Mouse (Mus musculus): Measurements from ENCODE around the gene Nox4.

Gene Nox4

DNA sequence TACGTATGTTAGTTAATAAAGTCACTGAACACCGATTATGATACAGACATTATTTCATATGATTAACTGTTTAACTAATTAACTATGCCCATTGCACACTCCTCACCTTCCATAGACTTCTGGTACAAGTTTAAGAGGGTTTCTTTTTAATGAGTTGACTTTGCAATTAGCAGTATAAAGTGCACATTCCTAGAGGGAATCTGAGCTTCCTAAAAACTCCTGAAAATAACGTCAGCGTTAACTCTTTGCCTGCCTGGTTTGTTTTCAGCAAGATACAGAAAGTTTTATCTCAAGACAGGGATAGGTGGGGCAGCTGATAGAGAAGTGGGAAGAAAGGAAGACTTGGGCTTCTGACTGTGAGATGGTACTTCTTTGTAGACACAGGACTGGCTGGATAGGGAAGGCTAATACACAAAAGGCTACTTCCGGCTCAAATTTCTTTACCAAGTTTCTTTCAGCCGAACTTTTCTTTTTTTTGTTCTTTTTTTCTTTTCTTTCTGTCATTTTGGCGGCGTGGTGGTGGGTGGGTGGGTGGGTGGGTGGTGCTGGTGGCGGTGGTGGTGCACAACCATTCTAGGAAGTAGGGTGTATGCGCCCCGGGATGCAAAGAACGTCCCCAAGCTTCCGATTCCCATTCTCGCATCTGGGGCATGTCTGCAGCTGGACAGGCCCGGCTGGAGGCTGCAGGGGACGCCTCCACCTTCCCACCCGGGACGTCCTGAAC is at the start of gene Nox4:
Gene Nox4, plus strand, starts transcription at position 241 of the 724 bp plus-strand sequence.
- no peak for DNase-seq (ENCODE audit: low spot score)

DNA sequence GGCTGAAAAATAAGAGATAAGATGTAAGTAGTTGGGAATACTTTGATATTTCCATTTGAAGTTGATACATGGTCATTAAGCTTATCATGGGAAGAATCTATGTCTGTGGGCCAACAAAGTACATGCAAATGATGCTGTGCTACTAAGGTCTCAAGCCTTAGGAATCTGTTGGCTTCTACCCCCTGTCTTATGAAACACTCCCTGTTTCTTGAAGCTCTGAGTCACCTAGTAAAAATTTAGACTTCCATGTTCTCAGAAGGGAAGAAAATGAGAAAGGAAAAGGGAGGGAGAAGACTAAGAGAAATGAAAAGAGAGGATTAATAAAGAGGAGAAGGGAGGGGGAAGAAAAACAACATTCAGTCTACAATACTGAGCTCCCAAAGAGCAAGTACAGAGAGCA is 41.1 kb upstream of the Nox4 start:
- DNase-seq (ENCODE audit: low spot score) = no peak

DNA sequence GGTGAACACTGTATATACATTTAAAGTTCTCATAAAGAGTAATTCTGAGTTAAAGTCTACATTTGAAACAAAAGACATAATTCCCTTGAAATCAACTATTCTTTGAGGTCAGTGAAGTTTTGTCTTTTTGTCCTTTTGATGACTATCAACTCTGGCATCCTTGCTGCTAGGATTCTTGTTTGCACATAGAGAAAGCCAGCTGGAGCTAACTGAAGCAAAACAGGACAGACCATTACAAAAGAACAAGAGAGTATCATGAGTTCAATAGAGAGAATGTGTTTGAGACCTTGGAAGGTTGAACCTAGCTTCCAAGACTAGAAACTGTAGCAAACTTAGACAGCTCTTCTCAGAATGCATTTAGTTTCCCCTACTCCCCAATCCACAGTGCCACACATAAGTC is 24.2 kb upstream of the Nox4 start:
- DNase-seq (ENCODE audit: low spot score) = no peak

DNA sequence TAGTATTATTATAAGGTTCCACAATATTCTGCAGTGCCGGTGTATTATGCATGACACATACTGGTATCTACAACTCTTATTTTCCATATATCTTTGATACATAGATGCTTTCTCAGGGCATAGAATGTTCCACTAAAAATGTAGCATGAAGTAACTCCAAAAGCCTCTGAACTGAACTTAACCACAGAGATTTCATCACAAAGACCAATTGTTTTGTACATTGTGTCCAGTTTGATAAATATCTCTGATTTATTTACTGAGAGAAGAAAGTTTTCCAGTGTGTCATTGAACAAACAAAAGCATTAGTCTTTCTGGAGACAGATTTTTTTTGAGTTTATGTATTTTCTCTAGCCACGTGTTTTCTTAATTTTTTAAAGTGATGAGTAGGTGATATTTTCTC is 23.1 kb upstream of the Nox4 start:
- DNase-seq (ENCODE audit: low spot score) = no peak

DNA sequence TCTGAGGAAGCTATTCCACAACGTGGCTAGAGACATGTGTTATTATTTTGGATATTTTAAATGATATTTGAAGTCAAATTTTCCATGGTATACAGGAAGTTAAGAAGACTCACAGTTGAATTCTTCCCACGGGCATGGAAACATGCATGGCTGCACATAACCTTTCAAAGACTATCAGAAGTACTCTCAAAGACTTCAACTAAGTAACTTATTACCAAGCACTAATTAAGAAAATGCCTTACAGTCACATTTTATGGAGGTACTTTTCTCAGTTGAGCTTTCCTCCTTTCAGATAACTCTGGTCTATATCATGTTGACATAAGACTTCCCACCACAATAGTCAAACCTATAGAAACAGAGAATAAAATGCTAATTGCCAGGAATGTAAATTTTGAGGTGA is 20.3 kb upstream of the Nox4 start:
- DNase-seq (ENCODE audit: low spot score) = no peak

DNA sequence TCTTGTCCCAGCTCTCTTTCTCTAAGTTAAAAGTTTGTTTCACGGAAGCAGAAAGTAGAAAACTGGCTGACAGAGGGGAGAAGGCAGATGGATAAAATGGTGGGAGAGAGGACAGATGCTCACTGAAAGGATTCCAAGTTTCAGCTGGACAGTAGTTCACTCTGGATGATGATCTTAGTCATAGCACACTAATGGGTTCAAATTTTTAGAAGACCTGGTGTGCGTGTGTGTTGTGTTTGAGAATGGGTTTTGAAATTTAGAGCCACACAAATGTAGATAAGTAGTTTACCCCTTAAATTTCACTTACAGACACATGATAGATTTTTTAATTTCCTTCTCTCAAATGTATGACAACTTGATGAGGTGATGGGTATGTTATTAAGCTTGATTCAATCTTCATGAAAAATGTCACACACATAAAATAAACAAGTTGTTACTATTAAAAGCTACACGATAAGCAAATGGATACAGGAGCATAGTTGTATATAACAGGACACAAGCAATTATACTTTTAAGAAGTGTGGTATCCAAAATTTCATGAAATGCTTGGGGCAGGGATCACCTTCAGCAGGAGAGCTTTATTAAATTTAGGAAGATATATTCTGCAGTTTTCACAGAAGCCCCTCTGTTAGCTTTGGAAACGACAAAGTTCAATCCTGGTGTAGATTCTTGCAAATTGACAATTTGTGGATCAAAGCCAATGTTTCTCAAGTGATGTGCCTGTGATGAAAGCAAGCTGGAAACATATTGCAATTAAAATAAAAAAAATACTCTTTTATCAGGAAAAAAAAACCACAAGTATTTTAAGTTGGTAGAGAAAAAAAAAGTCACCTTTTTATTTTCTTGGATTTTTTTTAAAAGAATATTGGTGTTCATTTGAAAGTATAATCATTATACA is 18.6 kb upstream of the Nox4 start:
- no peak for DNase-seq (ENCODE audit: low spot score)

DNA sequence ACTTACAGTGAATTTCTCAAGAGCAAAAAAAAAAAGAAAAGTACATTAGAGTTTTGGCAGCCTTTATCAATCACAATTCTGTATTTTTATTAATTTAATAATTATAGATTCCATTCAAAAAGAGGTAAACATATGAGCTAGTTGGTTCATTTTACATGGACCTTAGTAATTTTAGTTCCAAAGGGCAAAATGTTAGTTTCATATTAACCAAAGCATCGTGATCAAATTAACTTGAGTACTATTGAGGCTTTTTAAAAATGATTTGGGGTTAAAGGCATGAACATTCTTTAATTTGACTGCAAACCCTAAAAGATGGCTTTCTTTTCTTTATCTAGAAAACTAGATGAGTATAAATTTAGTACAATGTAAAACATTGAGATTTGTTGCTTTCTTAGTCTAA is 16.4 kb upstream of the Nox4 start:
- DNase-seq (ENCODE audit: low spot score) = no peak

DNA sequence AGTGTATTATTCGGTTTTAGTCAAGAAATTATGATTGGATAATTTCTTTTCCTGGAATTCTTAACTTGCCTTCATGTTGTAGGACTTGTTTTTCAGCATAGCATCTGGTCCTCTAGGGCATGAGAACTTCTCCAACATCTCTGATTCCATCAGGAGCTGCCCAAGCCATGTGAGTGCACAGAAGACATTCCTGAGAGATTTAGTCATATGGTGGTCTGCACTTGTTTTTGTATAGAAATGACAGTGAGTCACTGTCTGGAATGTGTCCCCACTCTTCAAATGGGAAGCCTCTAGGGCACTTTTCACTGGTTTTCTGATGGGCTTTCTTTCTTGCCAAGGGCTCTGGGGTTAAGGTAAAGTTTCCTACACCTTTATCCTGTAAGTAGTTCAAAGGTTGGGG is 4.8 kb upstream of the Nox4 start:
- no peak for DNase-seq (ENCODE audit: low spot score)

DNA sequence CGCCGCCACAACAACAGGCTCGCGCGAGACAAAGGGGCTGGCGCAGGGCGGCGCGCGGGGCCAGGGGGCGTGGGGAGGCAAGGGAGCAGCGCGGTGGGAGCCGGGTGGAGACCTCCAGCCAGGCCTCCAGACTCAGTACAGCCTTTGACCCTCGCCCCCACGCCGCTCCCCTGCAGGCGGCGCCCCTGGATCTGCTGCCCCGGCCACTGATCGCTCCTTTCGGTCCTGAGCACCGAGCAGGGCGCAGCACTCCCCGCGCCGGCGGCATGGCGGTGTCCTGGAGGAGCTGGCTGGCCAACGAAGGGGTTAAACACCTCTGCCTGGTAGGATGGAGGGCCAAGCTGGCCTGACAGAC is 661 bp downstream of the Nox4 start:
- DNase-seq (ENCODE audit: low spot score) = peak; percentile 14

DNA sequence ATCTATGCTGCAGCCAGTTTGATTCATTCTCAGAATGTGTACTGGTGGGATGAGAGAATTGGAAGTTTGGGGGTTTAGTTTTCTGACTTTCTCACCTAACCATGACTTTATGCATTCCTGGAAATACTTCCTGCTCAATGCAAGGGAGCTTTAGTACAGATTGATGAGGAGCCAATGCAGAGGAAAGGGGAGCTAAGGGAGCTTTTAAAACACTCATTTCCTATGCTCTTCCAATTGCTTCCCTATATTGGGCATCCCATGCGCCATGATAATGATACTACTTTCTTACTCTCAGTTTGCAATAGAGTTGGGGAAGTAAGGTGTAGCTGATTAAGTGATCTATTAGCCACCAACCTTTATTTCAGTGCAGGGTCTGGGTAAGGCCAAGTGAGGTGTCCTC is 1.0 kb downstream of the Nox4 start:
- no peak for DNase-seq (ENCODE audit: low spot score)

DNA sequence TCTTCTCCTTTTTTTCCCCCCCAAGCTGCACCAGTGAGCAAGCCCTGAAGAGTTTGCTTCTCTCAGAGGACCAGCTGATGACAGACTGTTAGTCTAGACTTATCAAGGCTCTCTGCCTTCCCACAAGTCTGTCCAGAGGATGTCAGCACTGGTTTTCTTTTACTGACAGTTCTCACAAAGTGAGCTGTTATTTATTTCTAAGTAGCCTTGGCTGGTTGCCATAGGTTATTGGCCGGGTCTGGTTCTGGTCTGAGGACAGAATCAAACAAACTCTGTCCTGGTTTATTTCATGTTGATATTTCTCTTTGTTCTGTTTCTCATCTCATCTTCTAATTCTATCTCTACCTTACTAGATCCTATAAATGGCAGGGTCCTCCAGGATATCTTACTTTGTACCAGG is 2.0 kb downstream of the Nox4 start:
- DNase-seq (ENCODE audit: low spot score) = no peak

DNA sequence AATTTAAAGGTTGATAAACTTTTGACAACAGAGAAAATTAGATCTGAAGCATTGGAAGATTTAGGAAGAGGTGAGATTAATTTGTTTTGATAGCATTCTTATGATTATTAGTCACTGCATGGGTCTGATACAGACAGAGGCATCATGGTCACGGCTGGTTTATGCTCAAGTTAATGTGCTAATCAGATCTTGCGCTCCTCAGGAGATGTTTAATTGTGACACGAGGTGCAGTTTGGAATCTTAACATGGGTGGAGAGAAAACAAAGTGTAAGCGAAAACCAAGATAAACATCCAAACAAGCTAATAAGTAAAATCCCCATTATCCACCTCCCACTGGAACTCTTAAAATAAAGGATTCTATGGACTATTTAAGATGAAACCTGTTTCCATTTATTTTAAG is 6.2 kb downstream of the Nox4 start:
- DNase-seq (ENCODE audit: low spot score) = no peak

DNA sequence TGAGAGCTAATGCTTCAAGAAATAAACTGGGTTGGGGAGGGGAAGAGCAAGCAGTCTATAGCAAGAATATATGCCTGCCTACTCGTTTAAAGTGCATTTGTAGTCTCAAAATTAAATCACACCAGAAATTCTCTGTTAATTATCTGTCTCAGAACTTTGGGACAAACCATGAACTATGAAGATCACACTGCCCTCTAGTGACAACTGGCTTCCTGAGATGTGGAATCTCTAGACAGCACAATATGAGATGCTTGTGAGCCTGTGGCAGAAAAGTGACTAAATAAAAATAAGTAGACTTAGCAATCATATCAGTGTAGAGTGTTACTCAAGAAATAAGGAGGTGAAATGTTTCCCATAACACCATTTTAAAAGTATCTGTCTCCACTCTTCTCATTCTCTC is 31.3 kb downstream of the Nox4 start:
- no peak for DNase-seq (ENCODE audit: low spot score)

DNA sequence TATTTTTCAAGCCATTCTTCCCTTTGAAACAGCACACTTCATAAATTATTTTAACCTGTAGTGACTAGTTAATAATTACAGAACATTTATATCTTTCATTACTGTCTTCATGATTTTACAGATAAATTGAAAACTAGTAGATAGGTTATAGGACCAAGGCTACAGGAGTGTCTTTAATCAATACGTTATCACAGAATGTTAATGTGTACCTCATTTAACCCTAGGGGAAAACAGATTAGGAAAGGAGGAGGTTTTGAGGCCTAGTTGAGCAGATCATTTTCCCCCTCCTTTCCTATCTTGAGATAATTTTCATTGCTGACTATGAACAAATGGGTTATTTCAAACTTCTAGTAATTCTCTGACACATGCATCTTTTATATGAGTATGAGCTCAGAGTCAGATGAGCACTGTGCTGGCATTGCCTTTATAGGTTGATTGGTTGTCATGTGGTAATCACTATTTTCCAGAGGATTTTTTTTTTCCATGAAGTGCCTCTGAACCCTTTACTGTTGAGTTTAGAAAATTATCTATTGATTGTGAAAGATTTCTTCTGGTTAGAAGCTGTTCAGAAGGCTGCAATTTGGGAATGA is 57.9 kb downstream of the Nox4 start:
- DNase-seq (ENCODE audit: low spot score) = no peak

DNA sequence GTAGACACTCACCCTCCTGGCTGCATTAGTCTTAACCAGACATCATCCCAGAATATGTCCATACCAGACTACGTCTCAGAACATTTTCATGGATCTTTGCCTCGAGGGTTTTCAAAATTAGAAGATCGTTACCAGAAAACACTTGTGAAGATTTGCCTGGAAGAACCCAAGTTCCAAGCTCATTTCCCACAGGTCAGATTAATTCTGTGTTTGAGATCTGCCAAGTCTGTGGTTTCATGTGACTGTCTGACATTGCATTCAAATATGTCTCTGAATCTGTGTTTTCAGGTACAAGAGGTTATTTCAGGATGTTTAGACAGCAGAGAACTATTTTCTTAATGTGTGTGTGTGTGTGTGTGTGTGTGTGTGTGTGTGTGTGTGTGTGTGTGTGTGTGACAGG is 75.7 kb downstream of the Nox4 start:
- DNase-seq (ENCODE audit: low spot score) = no peak

DNA sequence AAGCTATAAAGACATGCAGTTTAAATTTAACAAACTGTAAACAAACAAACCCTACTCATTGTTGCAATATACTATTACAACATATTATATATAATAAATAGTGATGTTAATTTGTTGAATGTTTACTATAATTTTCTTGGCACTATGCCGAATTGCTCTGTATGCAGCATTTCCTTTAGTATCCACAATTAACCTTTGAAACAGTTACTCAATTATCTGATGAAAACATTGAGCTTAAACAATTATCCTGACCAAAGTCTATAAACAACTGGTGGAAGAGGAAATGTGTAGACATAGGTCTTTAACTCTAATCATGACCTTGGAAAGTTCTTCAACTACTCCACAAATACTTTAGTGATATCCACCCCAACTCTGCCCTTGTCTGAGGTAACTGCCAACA is 76.2 kb downstream of the Nox4 start:
- no peak for DNase-seq (ENCODE audit: low spot score)

DNA sequence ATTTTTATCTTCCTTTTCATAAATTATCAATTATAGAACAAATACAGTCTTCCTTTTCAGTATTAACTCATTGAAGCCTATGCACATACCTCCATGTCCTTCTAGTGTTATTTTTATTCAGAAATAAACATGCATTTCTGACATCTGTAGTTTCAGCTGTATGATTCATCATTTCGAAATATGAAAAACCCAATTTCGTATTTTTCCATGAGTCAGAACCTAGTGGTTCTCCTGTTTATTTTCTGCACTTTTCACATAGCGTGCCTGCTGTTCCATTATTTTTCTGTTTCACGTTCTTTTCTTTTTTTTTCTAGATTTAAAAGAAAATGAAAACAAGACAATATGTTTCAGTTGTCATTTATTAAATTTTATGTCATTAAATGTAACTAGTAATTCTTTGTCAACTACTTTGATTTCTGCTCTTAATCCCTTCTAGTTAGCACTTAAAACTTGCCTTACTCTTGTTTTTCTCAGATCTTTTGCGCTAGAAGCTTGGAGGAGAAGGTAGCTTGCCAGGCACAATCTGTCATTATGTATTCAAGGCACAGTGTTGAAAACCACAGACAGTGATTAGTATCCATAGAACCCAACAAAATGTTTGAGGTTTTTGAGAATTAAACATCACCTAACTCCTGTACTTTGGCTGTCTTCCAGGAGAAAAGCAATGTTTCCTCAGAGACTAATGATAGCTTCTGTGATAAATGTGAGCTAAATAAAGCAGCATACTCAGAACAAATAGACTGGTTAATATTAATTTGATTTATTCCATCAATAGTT is 85.1 kb downstream of the Nox4 start:
- DNase-seq (ENCODE audit: low spot score) = no peak

DNA sequence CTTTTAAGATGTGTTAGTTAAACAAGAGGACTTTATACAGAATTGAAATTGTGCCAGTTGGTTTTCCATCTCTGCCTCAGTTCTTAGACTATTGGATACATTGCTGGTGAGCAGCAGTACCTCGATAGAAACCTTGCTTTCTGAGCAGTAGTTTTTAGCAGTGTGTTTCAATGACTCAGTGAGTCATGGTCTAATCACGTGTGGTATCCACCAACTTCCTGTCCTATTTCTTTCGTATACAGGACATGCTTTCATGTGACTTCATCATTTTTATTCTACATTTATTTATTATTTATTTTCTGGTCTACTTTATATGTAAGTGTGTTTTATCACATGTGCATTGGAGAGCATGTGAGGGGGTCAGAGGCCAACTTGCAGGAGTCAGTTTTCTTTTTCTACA is 99.7 kb downstream of the Nox4 start:
- DNase-seq (ENCODE audit: low spot score) = no peak

DNA sequence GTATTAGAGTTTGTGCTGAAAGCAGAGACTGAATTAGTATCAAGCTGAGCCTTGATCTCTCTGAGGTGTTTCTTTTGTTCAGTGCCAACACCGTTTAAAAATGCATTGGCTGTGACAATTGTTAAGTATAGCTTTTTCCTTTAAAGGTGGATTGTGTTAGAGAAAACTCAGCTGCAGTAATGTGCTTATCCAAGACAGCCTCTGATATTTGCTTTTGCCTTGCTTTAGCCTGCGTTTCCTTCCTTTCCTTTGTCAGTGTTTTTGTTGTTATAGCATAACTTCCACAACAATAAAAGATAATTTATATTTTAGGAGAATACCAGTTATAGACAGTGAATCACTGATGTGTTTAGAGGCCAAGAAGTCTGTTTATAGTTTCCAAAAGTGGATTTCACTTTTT is 106.9 kb downstream of the Nox4 start:
- DNase-seq (ENCODE audit: low spot score) = no peak

DNA sequence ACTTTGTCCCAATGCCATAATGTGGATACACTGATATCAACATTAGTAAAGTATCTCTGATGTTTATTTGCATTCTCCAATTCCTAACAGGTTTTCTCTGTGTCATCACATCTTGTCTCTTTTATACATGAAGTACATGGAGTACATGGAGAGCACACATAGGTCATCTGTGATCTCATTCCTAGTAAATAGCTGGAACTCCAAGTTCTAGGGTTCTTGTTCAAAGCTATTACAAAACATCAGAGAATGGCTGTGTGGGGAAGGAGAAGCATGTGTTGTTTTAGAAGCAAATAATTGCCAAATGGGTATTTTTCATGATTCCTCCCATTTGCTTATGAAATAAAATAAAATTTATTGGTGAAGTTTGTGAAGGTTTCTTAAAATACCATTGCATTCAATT is 121.9 kb downstream of the Nox4 start:
- no peak for DNase-seq (ENCODE audit: low spot score)

DNA sequence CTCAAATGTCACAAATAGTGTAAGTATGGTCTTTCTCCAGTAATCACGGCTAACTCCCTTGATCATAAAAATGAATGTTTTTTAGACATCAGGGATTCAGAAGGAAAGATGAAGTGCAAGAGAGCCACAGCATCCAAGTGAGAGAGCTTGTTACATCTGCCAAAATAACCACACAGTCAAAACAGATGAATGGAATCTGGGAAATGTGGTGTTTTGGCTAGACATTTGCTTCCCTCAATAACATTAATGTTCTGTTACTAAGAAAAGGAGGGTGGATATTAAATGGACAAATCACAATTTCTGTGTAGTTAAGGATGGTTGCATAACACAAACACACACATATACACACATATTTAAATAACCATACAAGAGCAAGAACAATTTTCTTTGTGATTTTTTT is 123.2 kb downstream of the Nox4 start:
- no peak for DNase-seq (ENCODE audit: low spot score)

DNA sequence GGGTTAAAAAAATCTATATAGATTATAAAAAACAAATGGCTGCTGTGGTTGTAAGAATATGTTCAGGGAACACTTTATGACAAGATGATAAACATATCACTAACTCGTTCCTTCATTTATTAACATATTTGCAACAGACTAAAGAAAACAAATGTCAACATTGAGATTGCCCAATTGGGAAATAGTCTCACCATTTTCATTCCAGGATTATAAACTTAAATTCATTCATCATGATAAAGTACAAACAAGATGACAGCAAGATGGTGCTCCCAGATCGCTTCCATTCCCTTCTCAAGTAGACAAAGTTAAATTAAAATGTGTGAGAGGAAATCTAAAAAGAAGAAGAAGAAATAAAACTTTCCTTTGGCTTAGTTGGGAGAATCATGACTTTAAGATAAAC is 124.9 kb downstream of the Nox4 start:
- DNase-seq (ENCODE audit: low spot score) = no peak

DNA sequence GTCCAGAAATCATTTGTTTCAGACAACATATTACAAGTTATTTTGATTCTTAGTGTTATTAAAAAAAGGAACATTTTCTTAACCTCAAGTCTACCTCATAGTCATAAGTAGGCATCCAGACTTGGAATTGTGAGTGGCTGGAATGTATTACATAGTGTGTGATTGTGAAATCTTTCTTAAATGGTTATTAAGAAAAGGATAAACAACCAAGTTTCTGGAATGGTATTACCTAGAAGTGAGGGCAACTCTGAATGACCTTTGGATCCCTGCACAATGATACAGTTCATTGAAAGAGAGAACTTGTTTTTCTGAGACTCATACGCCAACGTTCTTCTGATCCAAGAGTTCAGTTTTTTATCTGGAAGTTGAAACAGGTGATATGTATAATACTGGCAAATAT is 125.4 kb downstream of the Nox4 start:
- no peak for DNase-seq (ENCODE audit: low spot score)
